Comparison of ENCODE assay signal across 3 mouse cellular contexts in genomic region chr4:132491057-132491456, GRCm38 (mm10).
A peak's percentile ranks its signal among the peaks of the same experiment; 100 is the strongest.
TF ChIP-seq lines count a peak whose summit lies in the region.

No protein-coding gene starts in this region.

TF ChIP-seq in CH12.LX, 34 proteins besides CTCF, POLR2A, EP300 and RAD21:
- no peak for TF ChIP-seq GABPA (IDR thresholded peaks at IDR 0.05; ENCODE audit: insufficient replicate concordance, low read depth, low read length)
- TF ChIP-seq POLR2AphosphoS2 (IDR thresholded peaks at IDR 0.05; ENCODE audit: low read depth, low read length) = 0 out of 2 replicates have a peak, but pooled peaks have one; percentile 5
- TF ChIP-seq USF2 (conservative IDR thresholded peaks at IDR 0.05; ENCODE audit: low read depth, low read length) = no peak
- TF ChIP-seq TCF12 (IDR thresholded peaks at IDR 0.05; ENCODE audit: low read depth, low read length) = no peak
- TF ChIP-seq USF1 (IDR thresholded peaks at IDR 0.05; ENCODE audit: low read depth, low read length) = no peak
- no peak for TF ChIP-seq MAX (IDR thresholded peaks at IDR 0.05; ENCODE audit: low read length)
- no peak; the same call in 1 of the 2 replicates for TF ChIP-seq RCOR1 (conservative IDR thresholded peaks at IDR 0.05; ENCODE audit: low read depth, low read length)
- TF ChIP-seq ETS1 (conservative IDR thresholded peaks at IDR 0.05; ENCODE audit: low read depth, low read length) = no peak

TF ChIP-seq in MEL, 35 proteins besides CTCF, POLR2A, EP300 and RAD21:
- TF ChIP-seq TAL1 (IDR thresholded peaks at IDR 0.05; ENCODE audit: low read length) (no peak), POLR2AphosphoS2 (IDR thresholded peaks at IDR 0.05; ENCODE audit: low read length) (peak; percentile 71; the same call in 1 of the 2 replicates)

TF ChIP-seq in myocyte, 11 proteins besides CTCF, POLR2A, EP300 and RAD21:
- TF ChIP-seq CEBPB (IDR thresholded peaks at IDR 0.05; ENCODE audit: insufficient read depth, poor library complexity, severe bottlenecking) (no peak), POLR2AphosphoS2 (IDR thresholded peaks at IDR 0.05; ENCODE audit: insufficient read length, low read depth) (peak; percentile 78)
